Mouse (Mus musculus): ENCODE measurements around the gene Kidins220. TPM values are rescaled to one million over a fixed set of nuclear protein-coding genes. Genes with fewer than 3 reads are reported as not detected.

Gene Kidins220
- polyA plus RNA-seq, 1 experiment from 2014 or later: 23.7 TPM

DNA sequence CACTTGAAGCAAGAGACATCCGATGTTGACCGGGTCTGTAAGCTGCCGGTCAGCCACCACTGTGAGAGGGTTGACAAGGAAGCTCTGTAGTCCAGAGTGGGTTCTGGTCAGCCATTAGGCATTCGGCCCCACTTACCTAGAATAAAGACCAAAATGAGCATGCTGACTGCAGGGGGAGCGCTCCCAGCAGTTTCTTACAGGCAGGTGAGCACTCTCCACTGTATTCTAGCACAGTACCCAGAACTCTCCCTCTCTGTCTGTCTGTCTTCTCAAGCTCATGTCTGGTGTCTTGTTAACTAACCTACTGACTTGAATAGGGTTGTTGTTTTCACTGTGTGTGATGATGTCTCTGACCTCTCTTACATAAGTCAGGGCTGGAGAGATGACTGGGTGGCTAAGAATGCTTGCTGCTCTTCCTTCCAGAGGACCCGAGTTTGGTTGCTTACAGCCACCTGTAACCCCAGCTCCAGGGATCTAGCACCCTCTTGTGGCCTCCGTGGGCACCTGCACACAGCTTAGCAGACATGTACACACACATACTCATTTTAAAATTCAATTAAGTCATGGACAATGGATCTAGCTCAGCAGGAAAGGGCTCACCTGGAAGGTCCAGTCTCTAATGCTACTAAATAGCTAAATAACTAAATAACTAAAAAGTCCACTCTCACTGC is 24.2 kb upstream of the Kidins220 start:
- DNase-seq (ENCODE audit: low spot score) (no peak), ATAC-seq (replicated peaks; ENCODE audit: low FRiP score) (no peak)
- no peaks in the 10 kb centered on the region for H3K27me3 ChIP-seq (replicated peaks; ENCODE audit: control insufficient read depth, insufficient read depth, low read length)
- no peaks in the 10 kb centered on the region for H3K36me3 ChIP-seq (ENCODE audit: control insufficient read depth, insufficient read depth, low read length)
- H3K4me2 ChIP-seq: no peak overlapping the region
- 84% methylated on average over 7 of the region's 7 CpGs for WGBS
- H3K4me1 ChIP-seq (replicated peaks; ENCODE audit: control insufficient read depth, insufficient read depth, low read length): no peaks in the 10 kb centered on the region
- H3K9me3 ChIP-seq (ENCODE audit: control insufficient read depth, low read length): no peaks in the 10 kb centered on the region
- no peak overlapping the region for H3K27ac ChIP-seq (ENCODE audit: low read depth, low read length)
- H3K4me3 ChIP-seq (ENCODE audit: low read depth, low read length): no peak overlapping the region
- no peak overlapping the region for H3K9ac ChIP-seq (ENCODE audit: low read depth, low read length)

DNA sequence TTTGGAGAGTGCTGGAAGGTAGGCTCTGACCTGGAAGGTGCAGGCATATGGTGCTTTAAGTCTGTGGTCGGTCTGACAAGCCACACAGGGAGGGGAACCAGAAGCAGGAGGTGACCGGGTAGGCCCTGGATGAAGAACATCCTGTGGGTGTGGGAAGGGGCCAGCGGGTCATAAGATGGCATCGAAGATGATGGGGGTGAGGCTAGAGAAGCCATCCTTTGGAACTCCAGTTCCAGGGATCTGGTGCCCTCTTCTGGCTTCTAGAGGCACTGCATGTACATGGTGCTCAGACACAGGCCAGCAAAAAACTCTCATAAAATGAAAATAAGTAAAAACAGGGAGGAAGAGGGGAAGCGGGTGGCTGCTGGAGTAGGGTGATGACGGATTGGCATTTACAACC is 22.6 kb upstream of the Kidins220 start:
- ATAC-seq (replicated peaks; ENCODE audit: low FRiP score) (peak; percentile 69), DNase-seq (ENCODE audit: low spot score) (no peak)
- no peaks in the 10 kb centered on the region for H3K27me3 ChIP-seq (replicated peaks; ENCODE audit: control insufficient read depth, insufficient read depth, low read length)
- no peaks in the 10 kb centered on the region for H3K36me3 ChIP-seq (ENCODE audit: control insufficient read depth, insufficient read depth, low read length)
- H3K4me3 ChIP-seq (ENCODE audit: low read depth, low read length): no peak overlapping the region
- H3K9ac ChIP-seq (ENCODE audit: low read depth, low read length): no peak overlapping the region
- WGBS: 38% methylated on average over 6 of the region's 6 CpGs
- no peaks in the 10 kb centered on the region for H3K4me1 ChIP-seq (replicated peaks; ENCODE audit: control insufficient read depth, insufficient read depth, low read length)
- H3K27ac ChIP-seq (ENCODE audit: low read depth, low read length): no peak overlapping the region
- H3K4me2 ChIP-seq: no peak overlapping the region
- H3K9me3 ChIP-seq (ENCODE audit: control insufficient read depth, low read length): no peaks in the 10 kb centered on the region

GRCm38 (mm10) chr12:24955137-24955536 is 19.6 kb upstream of the Kidins220 start:
- Histone ChIP-seq H3K27me3 (replicated peaks; ENCODE audit: control insufficient read depth, insufficient read depth, low read length) (no peaks in the 10 kb centered on the region), H3K4me1 (replicated peaks; ENCODE audit: control insufficient read depth, insufficient read depth, low read length) (no peaks in the 10 kb centered on the region), H3K9ac (ENCODE audit: low read depth, low read length) (no peak overlapping the region), H3K9me3 (ENCODE audit: control insufficient read depth, low read length) (no peaks in the 10 kb centered on the region), H3K4me2 (no peak overlapping the region), H3K36me3 (ENCODE audit: control insufficient read depth, insufficient read depth, low read length) (no peaks in the 10 kb centered on the region), H3K27ac (ENCODE audit: low read depth, low read length) (no peak overlapping the region), H3K4me3 (ENCODE audit: low read depth, low read length) (no peak overlapping the region)
- no peak for DNase-seq (ENCODE audit: low spot score)
- no peak for ATAC-seq (replicated peaks; ENCODE audit: low FRiP score)
- WGBS: 74% methylated on average over 9 of the region's 9 CpGs

- no peak overlapping the region for H3K4me3 ChIP-seq (ENCODE audit: low read depth, low read length)
- H3K27me3 ChIP-seq (replicated peaks; ENCODE audit: control insufficient read depth, insufficient read depth, low read length): no peaks in the 10 kb centered on the region
- no peak overlapping the region for H3K4me2 ChIP-seq
- DNase-seq (ENCODE audit: low spot score): no peak
- H3K9me3 ChIP-seq (ENCODE audit: control insufficient read depth, low read length): no peaks in the 10 kb centered on the region
- WGBS: 91% methylated on average over 3 of the region's 3 CpGs
- peaks cover 2% of the 10 kb centered on the region; the same call in 1 of the 2 replicates for H3K36me3 ChIP-seq (ENCODE audit: control insufficient read depth, insufficient read depth, low read length)
- no peak overlapping the region for H3K9ac ChIP-seq (ENCODE audit: low read depth, low read length)
- no peaks in the 10 kb centered on the region; the same call in 1 of the 2 replicates for H3K4me1 ChIP-seq (replicated peaks; ENCODE audit: control insufficient read depth, insufficient read depth, low read length)
- H3K27ac ChIP-seq (ENCODE audit: low read depth, low read length): no peak overlapping the region
- ATAC-seq (replicated peaks; ENCODE audit: low FRiP score): no peak
These were observed 16.2 kb upstream of the Kidins220 start for GRCm38 (mm10) chr12:24958526-24958925.

DNA sequence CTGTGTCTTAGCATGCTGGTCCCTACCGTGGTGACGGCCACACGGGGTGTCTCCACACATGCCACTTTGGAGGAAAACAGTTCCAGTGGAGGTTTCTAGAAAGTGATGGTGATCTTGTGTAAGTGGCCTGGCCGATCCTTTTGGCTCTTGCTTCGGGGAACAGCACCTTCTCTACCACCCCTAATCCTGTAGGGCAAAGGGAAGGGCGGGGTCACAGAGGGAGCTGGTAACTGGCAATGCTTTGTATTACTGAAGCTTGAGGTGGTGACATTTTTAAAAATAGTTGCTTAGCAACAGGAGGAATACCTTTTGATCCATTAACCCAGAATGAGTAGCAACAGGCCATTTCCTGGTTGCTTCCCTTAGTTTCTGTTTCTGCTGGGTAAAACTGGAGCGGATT is 12.9 kb upstream of the Kidins220 start:
- Histone ChIP-seq H3K4me2 (no peak overlapping the region), H3K4me3 (ENCODE audit: low read depth, low read length) (no peak overlapping the region), H3K27me3 (replicated peaks; ENCODE audit: control insufficient read depth, insufficient read depth, low read length) (no peaks in the 10 kb centered on the region), H3K27ac (ENCODE audit: low read depth, low read length) (no peak overlapping the region), H3K9me3 (ENCODE audit: control insufficient read depth, low read length) (no peaks in the 10 kb centered on the region), H3K36me3 (ENCODE audit: control insufficient read depth, insufficient read depth, low read length) (peaks cover 2% of the 10 kb centered on the region; the same call in 1 of the 2 replicates), H3K9ac (ENCODE audit: low read depth, low read length) (no peak overlapping the region), H3K4me1 (replicated peaks; ENCODE audit: control insufficient read depth, insufficient read depth, low read length) (peaks cover 2% of the 10 kb centered on the region; the same call in 1 of the 2 replicates)
- 88% methylated on average over 7 of the region's 7 CpGs for WGBS
- DNase-seq (ENCODE audit: low spot score) (no peak), ATAC-seq (replicated peaks; ENCODE audit: low FRiP score) (no peak)

GRCm38 (mm10) chr12:24962362-24962967 is 12.3 kb upstream of the Kidins220 start:
- no peaks in the 10 kb centered on the region for H3K27me3 ChIP-seq (replicated peaks; ENCODE audit: control insufficient read depth, insufficient read depth, low read length)
- ATAC-seq (replicated peaks; ENCODE audit: low FRiP score) (no peak), DNase-seq (ENCODE audit: low spot score) (no peak)
- no peak overlapping the region for H3K27ac ChIP-seq (ENCODE audit: low read depth, low read length)
- peaks cover 2% of the 10 kb centered on the region; the same call in 1 of the 2 replicates for H3K36me3 ChIP-seq (ENCODE audit: control insufficient read depth, insufficient read depth, low read length)
- H3K9ac ChIP-seq (ENCODE audit: low read depth, low read length): no peak overlapping the region
- 89% methylated on average over 11 of the region's 11 CpGs for WGBS
- H3K4me1 ChIP-seq (replicated peaks; ENCODE audit: control insufficient read depth, insufficient read depth, low read length): peaks cover 2% of the 10 kb centered on the region; the same call in 1 of the 2 replicates
- no peak overlapping the region for H3K4me2 ChIP-seq
- no peaks in the 10 kb centered on the region for H3K9me3 ChIP-seq (ENCODE audit: control insufficient read depth, low read length)
- H3K4me3 ChIP-seq (ENCODE audit: low read depth, low read length): no peak overlapping the region

DNA sequence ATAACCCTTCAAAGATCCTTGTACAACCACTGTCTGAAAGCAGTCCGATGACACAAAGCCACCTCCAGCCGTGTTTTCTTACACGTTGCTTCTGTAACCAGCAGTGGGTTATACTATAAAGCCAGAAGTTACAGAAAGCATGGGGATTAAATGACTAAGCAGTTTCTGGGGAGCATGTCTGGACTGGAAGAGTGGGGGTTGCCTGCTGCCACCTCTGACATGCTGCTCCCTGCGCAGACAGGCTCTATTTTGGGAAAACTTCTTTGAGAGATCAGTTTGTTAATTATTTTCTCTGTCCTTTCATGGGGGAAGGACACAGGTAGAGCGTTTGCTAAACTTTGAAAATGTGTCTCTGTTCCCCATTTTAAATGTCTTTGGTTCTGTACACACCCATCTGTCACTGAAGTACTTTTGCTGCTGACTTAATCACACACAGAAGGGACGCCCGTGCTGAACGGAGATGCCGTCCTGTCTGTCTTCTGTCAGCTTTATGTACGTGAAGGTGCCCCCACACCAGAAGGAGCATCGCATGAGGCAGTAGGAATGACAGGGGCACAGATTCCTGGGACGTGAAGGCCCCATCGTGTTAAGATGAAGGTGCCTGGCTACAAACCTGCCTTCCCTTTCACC is 11.2 kb upstream of the Kidins220 start:
- Histone ChIP-seq H3K9me3 (ENCODE audit: control insufficient read depth, low read length) (no peaks in the 10 kb centered on the region), H3K27me3 (replicated peaks; ENCODE audit: control insufficient read depth, insufficient read depth, low read length) (no peaks in the 10 kb centered on the region), H3K9ac (ENCODE audit: low read depth, low read length) (peak overlapping the region; percentile 4; the same call in 1 of the 2 replicates), H3K4me1 (replicated peaks; ENCODE audit: control insufficient read depth, insufficient read depth, low read length) (peaks cover 2% of the 10 kb centered on the region; the same call in 1 of the 2 replicates), H3K4me2 (peak overlapping the region; percentile 12; the same call in 1 of the 2 replicates), H3K4me3 (ENCODE audit: low read depth, low read length) (no peak overlapping the region), H3K27ac (ENCODE audit: low read depth, low read length) (no peak overlapping the region), H3K36me3 (ENCODE audit: control insufficient read depth, insufficient read depth, low read length) (peaks cover 2% of the 10 kb centered on the region; the same call in 1 of the 2 replicates)
- 54% methylated on average over 13 of the region's 13 CpGs for WGBS
- DNase-seq (ENCODE audit: low spot score) (no peak), ATAC-seq (replicated peaks; ENCODE audit: low FRiP score) (peak; percentile 68)

DNA sequence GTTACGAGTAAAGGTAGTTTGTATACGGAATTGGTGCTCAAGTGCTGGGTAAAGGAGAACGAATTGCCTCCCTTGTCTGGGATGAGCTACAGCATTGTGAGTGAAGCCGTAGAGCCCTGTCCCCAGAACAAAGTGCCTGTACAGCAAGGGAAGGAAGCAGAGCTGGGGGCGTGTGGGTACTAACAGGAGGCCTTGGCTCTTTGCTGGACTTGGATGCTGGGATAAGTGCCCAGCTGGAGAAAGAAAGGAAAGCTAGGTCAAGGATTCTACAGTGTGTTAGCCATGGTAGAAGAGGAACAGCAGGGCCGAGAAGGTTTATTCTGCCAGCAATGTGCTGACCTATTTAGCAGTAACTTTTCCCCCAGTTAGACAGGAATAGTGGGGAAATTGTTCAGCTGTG is 9.3 kb upstream of the Kidins220 start:
- no peak overlapping the region for H3K9ac ChIP-seq (ENCODE audit: low read depth, low read length)
- peaks cover 2% of the 10 kb centered on the region; the same call in 1 of the 2 replicates for H3K36me3 ChIP-seq (ENCODE audit: control insufficient read depth, insufficient read depth, low read length)
- peaks cover 2% of the 10 kb centered on the region; the same call in 1 of the 2 replicates for H3K4me1 ChIP-seq (replicated peaks; ENCODE audit: control insufficient read depth, insufficient read depth, low read length)
- ATAC-seq (replicated peaks; ENCODE audit: low FRiP score) (no peak), DNase-seq (ENCODE audit: low spot score) (no peak)
- H3K27ac ChIP-seq (ENCODE audit: low read depth, low read length): no peak overlapping the region
- no peaks in the 10 kb centered on the region for H3K9me3 ChIP-seq (ENCODE audit: control insufficient read depth, low read length)
- no peak overlapping the region for H3K4me2 ChIP-seq
- H3K4me3 ChIP-seq (ENCODE audit: low read depth, low read length): no peak overlapping the region
- no peaks in the 10 kb centered on the region for H3K27me3 ChIP-seq (replicated peaks; ENCODE audit: control insufficient read depth, insufficient read depth, low read length)
- 79% methylated on average over 6 of the region's 6 CpGs for WGBS

Measured in liver, embryonic 11.5 days (tissue).